Mouse (Mus musculus) lung, embryonic 16.5 days (tissue): ENCODE measurements at regions not wholly inside any gene's neighbourhood (a gene's known extent, or its start where the extent isn't known, plus 50 kb on each side); places are given as distances from the start of the nearest gene placed in this dataset.

Experiments used
- ATAC-seq: fragments of 200-750 bp; cut with Nextera tagmentation; 2 replicates; pipeline ENCODE4 v1.8.0; 2017; ENCODE audit warnings: low read depth, mild to moderate bottlenecking, moderate library complexity
- H3K27ac ChIP-seq: fragments of 300-500 bp; sonication (generic); 2 replicates; pipeline ENCODE4 v1.5.1; 2014; ENCODE audit warnings: mild to moderate bottlenecking, control low read depth, low read length
- H3K27me3 ChIP-seq: fragments of 300-500 bp; sonication (generic); 2 replicates; pipeline ENCODE4 v1.6.1; 2014; ENCODE audit warnings: low read depth, low read length, mixed read lengths; ENCODE audit not compliant: control insufficient read depth, insufficient read depth
- H3K36me3 ChIP-seq: fragments of 300-500 bp; sonication (generic); 2 replicates; pipeline ENCODE4 v1.6.1; 2014; ENCODE audit warnings: low read length; ENCODE audit not compliant: control insufficient read depth, insufficient read depth
- H3K4me1 ChIP-seq: fragments of 300-500 bp; sonication (generic); replicated peaks from 2 replicates; pipeline ENCODE4 v1.6.1; 2014; ENCODE audit warnings: low read length, mixed read lengths; ENCODE audit not compliant: control insufficient read depth, insufficient read depth
- H3K4me2 ChIP-seq: fragments of 300-500 bp; sonication (generic); 2 replicates; pipeline ENCODE4 v1.6.1; 2014; ENCODE audit warnings: low read depth, low read length, control low read depth
- H3K4me3 ChIP-seq: fragments of 300-500 bp; sonication (generic); 2 replicates; pipeline ENCODE4 v1.5.1; 2014; ENCODE audit warnings: mild to moderate bottlenecking, low read length, control low read depth
- H3K9ac ChIP-seq: fragments of 300-500 bp; sonication (generic); 2 replicates; pipeline ENCODE4 v1.6.1; 2014; ENCODE audit warnings: low read length, control low read depth
- H3K9me3 ChIP-seq: fragments of 300-500 bp; sonication (generic); 2 replicates; pipeline ENCODE4 v1.6.1; 2016; ENCODE audit warnings: low read length; ENCODE audit not compliant: control insufficient read depth
- WGBS: fragments of 180-500 bp; shearing (Covaris S2); extraction: QIAGEN DNeasy Blood & Tissue Kit; methylation state at CpG from one replicate; pipeline ENCODE4 v1.1.7; 2014; 5-methylcytosine and 5-hydroxymethylcytosine counted together

GRCm38 (mm10) chr2:57649002-57649401 is 348.7 kb upstream of the Galnt5 start:
- H3K36me3 ChIP-seq: no peaks in the 10 kb centered on the region
- no peak overlapping the region for H3K9ac ChIP-seq
- H3K27ac ChIP-seq: no peak overlapping the region
- ATAC-seq: no peak
- WGBS: 75% methylated on average over 4 of the region's 4 CpGs
- no peaks in the 10 kb centered on the region for H3K9me3 ChIP-seq
- H3K27me3 ChIP-seq: no peaks in the 10 kb centered on the region
- H3K4me3 ChIP-seq: no peak overlapping the region
- no peaks in the 10 kb centered on the region for H3K4me1 ChIP-seq
- no peak overlapping the region for H3K4me2 ChIP-seq

GRCm38 (mm10) chr2:57657409-57657808 is 340.3 kb upstream of the Galnt5 start:
- Histone ChIP-seq H3K36me3 (no peaks in the 10 kb centered on the region), H3K9me3 (no peaks in the 10 kb centered on the region), H3K4me3 (no peak overlapping the region), H3K4me1 (no peaks in the 10 kb centered on the region), H3K4me2 (no peak overlapping the region), H3K27me3 (no peaks in the 10 kb centered on the region), H3K9ac (no peak overlapping the region), H3K27ac (no peak overlapping the region)
- no peak for ATAC-seq
- WGBS: 73% methylated on average over 4 of the region's 4 CpGs

- no peaks in the 10 kb centered on the region for H3K4me1 ChIP-seq
- WGBS: 77% methylated on average over 1 of the region's 1 CpGs
- no peak overlapping the region for H3K4me2 ChIP-seq
- H3K27ac ChIP-seq: no peak overlapping the region
- no peak for ATAC-seq
- no peaks in the 10 kb centered on the region for H3K36me3 ChIP-seq
- no peak overlapping the region for H3K9ac ChIP-seq
- H3K27me3 ChIP-seq: no peaks in the 10 kb centered on the region
- H3K9me3 ChIP-seq: no peaks in the 10 kb centered on the region
- H3K4me3 ChIP-seq: no peak overlapping the region
These were observed 335.8 kb upstream of the Galnt5 start for GRCm38 (mm10) chr2:57661838-57662237.

- H3K9ac ChIP-seq: no peak overlapping the region
- H3K4me2 ChIP-seq: no peak overlapping the region
- no peaks in the 10 kb centered on the region for H3K36me3 ChIP-seq
- no peak overlapping the region for H3K27ac ChIP-seq
- no peaks in the 10 kb centered on the region for H3K4me1 ChIP-seq
- H3K4me3 ChIP-seq: no peak overlapping the region
- 50% methylated on average over 3 of the region's 3 CpGs for WGBS
- H3K9me3 ChIP-seq: no peaks in the 10 kb centered on the region
- no peak for ATAC-seq
- no peaks in the 10 kb centered on the region for H3K27me3 ChIP-seq
These were observed 325.6 kb upstream of the Galnt5 start for GRCm38 (mm10) chr2:57672007-57672643.

GRCm38 (mm10) chr2:57689877-57690276 is 307.8 kb upstream of the Galnt5 start:
- no peaks in the 10 kb centered on the region for H3K9me3 ChIP-seq
- WGBS: 50% methylated on average over 3 of the region's 3 CpGs

GRCm38 (mm10) chr2:57696992-57697772 is 300.5 kb upstream of the Galnt5 start:
- 44% methylated on average over 11 of the region's 11 CpGs for WGBS
- H3K4me3 ChIP-seq: no peak overlapping the region

More at GRCm38 (mm10) chr2:57689877-57690276, 307.8 kb upstream of the Galnt5 start:
- H3K4me2 ChIP-seq: no peak overlapping the region
- H3K4me3 ChIP-seq: no peak overlapping the region
- no peak for ATAC-seq
- H3K27ac ChIP-seq: no peak overlapping the region
- H3K4me1 ChIP-seq: no peaks in the 10 kb centered on the region
- no peaks in the 10 kb centered on the region for H3K27me3 ChIP-seq
- no peak overlapping the region for H3K9ac ChIP-seq
- H3K36me3 ChIP-seq: no peaks in the 10 kb centered on the region

GRCm38 (mm10) chr2:57698659-57699061 is 299.0 kb upstream of the Galnt5 start:
- H3K9me3 ChIP-seq: no peaks in the 10 kb centered on the region
- no peaks in the 10 kb centered on the region for H3K36me3 ChIP-seq
- peak overlapping the region; percentile 21; the same call in 1 of the 2 replicates for H3K9ac ChIP-seq
- peaks cover 3% of the 10 kb centered on the region; the same call in 1 of the 2 replicates for H3K27me3 ChIP-seq
- no peak overlapping the region for H3K27ac ChIP-seq
- no peak for ATAC-seq
- WGBS: 9% methylated on average over 11 of the region's 11 CpGs
- peak overlapping the region; percentile 49 for H3K4me2 ChIP-seq
- peak overlapping the region; percentile 23 for H3K4me3 ChIP-seq
- H3K4me1 ChIP-seq: 0 out of 2 replicates have a peak, but pooled peaks cover 3% of the 10 kb centered on the region

More at GRCm38 (mm10) chr2:57696992-57697772, 300.5 kb upstream of the Galnt5 start:
- Histone ChIP-seq H3K4me1 (0 out of 2 replicates have a peak, but pooled peaks cover 3% of the 10 kb centered on the region), H3K9ac (no peak overlapping the region), H3K27ac (no peak overlapping the region), H3K27me3 (peaks cover 3% of the 10 kb centered on the region; the same call in 1 of the 2 replicates), H3K4me2 (peak overlapping the region; percentile 17; the same call in 1 of the 2 replicates), H3K36me3 (no peaks in the 10 kb centered on the region), H3K9me3 (no peaks in the 10 kb centered on the region)
- no peak for ATAC-seq

GRCm38 (mm10) chr2:57699226-57699625 is 298.5 kb upstream of the Galnt5 start:
- ATAC-seq: no peak
- Histone ChIP-seq H3K9me3 (no peaks in the 10 kb centered on the region), H3K27ac (no peak overlapping the region), H3K4me2 (peak overlapping the region; percentile 49; the same call in 1 of the 2 replicates), H3K27me3 (peaks cover 3% of the 10 kb centered on the region; the same call in 1 of the 2 replicates), H3K4me1 (0 out of 2 replicates have a peak, but pooled peaks cover 3% of the 10 kb centered on the region), H3K9ac (no peak overlapping the region), H3K36me3 (no peaks in the 10 kb centered on the region), H3K4me3 (0 out of 2 replicates have a peak overlapping the region, but pooled peaks have one; percentile 23)
- WGBS: 50% methylated on average over 4 of the region's 4 CpGs

GRCm38 (mm10) chr2:57716754-57717510 is 280.8 kb upstream of the Galnt5 start:
- WGBS: 50% methylated on average over 10 of the region's 10 CpGs
- Histone ChIP-seq H3K27ac (no peak overlapping the region), H3K4me2 (no peak overlapping the region), H3K4me3 (no peak overlapping the region), H3K9me3 (no peaks in the 10 kb centered on the region), H3K9ac (no peak overlapping the region), H3K4me1 (no peaks in the 10 kb centered on the region), H3K36me3 (no peaks in the 10 kb centered on the region), H3K27me3 (no peaks in the 10 kb centered on the region)
- no peak for ATAC-seq
